Mouse (Mus musculus): ENCODE data around the gene Hivep3. TPM values are rescaled to one million over a fixed set of nuclear protein-coding genes. Genes with fewer than 3 reads are reported as not detected.

Hivep3 gene
- total and polyA plus RNA-seq, 3 experiments, result not detected

DNA sequence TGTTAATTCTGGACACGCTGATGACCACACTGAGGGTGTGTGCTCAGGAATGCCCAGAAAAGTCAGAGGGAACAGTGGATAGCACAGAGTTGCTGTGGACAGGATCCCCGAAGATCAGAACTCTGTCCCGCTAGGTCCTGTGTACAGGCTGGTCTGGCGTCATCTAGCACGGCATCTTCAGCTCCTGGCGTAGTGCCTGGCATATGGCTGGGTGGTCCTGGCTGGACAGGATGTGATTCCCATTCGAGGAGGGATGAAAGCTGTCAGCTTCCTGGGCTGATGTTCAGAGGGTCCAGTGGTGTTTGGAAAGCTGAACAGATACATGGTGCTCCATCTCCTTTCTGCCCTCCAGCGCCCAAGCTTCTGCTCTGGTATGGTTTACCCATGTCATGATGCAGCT lies 29.6 kb upstream of the Hivep3 start:
- no peak overlapping the region for H3K4me3 ChIP-seq (ENCODE audit: control insufficient read depth in 1 of 2, insufficient read depth in 1 of 2, low read depth in 2 of 2, low read length in 2 of 2)
- no peak overlapping the region for H3K9ac ChIP-seq (ENCODE audit: control insufficient read depth, low read depth, low read length, poor library complexity, severe bottlenecking)
- TF ChIP-seq CHD2 (IDR thresholded peaks at IDR 0.05; ENCODE audit: low read length) (no peak), CHD1 (IDR thresholded peaks at IDR 0.05; ENCODE audit: low read depth, low read length) (no peak), USF2 (IDR thresholded peaks at IDR 0.05; ENCODE audit: borderline replicate concordance in 1 of 2, insufficient read depth in 1 of 2, low read depth in 1 of 2, low read length in 2 of 2) (no peak), E2F4 (IDR thresholded peaks at IDR 0.05; ENCODE audit: borderline replicate concordance, low read depth, low read length) (no peak), JUND (IDR thresholded peaks at IDR 0.05; ENCODE audit: low read depth, low read length) (no peak), SIN3A (IDR thresholded peaks at IDR 0.05; ENCODE audit: low read length) (no peak), CTCF (IDR thresholded peaks at IDR 0.05 in 2 of 3, conservative IDR thresholded peaks at IDR 0.05 in 1 of 3; ENCODE audit: control insufficient read depth in 1 of 3, insufficient read depth in 1 of 3, low read depth in 2 of 3, low read length in 3 of 3, poor library complexity in 1 of 3, severe bottlenecking in 1 of 3) (no peak), ELF1 (IDR thresholded peaks at IDR 0.05; ENCODE audit: low read depth, low read length) (no peak), GABPA (IDR thresholded peaks at IDR 0.05; ENCODE audit: low read depth, low read length) (no peak), BHLHE40 (IDR thresholded peaks at IDR 0.05; ENCODE audit: borderline replicate concordance, low read depth, low read length) (no peak), TCF12 (IDR thresholded peaks at IDR 0.05; ENCODE audit: low read depth, low read length) (no peak), KAT2A (conservative IDR thresholded peaks at IDR 0.05; ENCODE audit: low read depth, low read length) (no peak), HCFC1 (IDR thresholded peaks at IDR 0.05; ENCODE audit: low read depth, low read length) (no peak), MAX (IDR thresholded peaks at IDR 0.05; ENCODE audit: low read length) (no peak), UBTF (IDR thresholded peaks at IDR 0.05; ENCODE audit: borderline replicate concordance, insufficient read depth, low read depth, low read length) (no peak)
- H3K36me3 ChIP-seq (ENCODE audit: control insufficient read depth in 1 of 2, insufficient read depth in 2 of 2, low read length in 2 of 2), result no peaks in the 10 kb centered on the region
- H3K27ac ChIP-seq (ENCODE audit: control insufficient read depth, low read depth, low read length), result no peak overlapping the region
- H3K27me3 ChIP-seq (ENCODE audit: control insufficient read depth in 1 of 2, insufficient read depth in 2 of 2, low read length in 2 of 2), result no peaks in the 10 kb centered on the region
- no peaks in the 10 kb centered on the region for H3K79me2 ChIP-seq (ENCODE audit: control insufficient read depth, insufficient read depth, low read length, poor library complexity)
- no peaks in the 10 kb centered on the region for H3K4me1 ChIP-seq (ENCODE audit: control insufficient read depth in 1 of 2, insufficient read depth in 2 of 2, low read length in 2 of 2)
- no peaks in the 10 kb centered on the region for H3K9me3 ChIP-seq (replicated peaks; ENCODE audit: insufficient read depth, low read length)
- DNase-seq (ENCODE audit: low read depth, low spot score), result no peak

DNA sequence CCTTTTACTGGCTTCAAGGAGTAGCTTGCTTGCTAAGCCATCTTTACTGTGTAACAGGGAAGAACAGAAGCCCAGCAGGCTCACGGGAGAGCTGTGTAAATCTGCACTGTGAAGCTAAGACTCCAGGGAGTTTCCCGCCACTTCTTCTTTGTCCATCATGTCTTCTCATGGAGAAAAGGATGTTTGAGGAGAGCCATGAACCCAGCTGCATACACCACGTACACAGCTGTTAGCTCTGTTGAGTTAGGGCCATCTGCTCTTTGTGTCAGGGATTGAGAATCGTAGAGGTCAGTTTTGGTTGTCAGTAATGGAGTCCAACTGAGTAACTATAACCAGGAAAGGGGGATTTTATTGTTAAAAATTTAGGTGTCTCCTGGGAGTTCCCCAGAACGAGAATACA lies 26.3 kb upstream of the Hivep3 start:
- H3K9me3 ChIP-seq (replicated peaks; ENCODE audit: insufficient read depth, low read length), result no peaks in the 10 kb centered on the region
- no peak for DNase-seq (ENCODE audit: low read depth, low spot score)
- H3K36me3 ChIP-seq (ENCODE audit: control insufficient read depth in 1 of 2, insufficient read depth in 2 of 2, low read length in 2 of 2), result no peaks in the 10 kb centered on the region

More for the DNA sequence above, 26.3 kb upstream of the Hivep3 start:
- Histone ChIP-seq H3K4me3 (ENCODE audit: control insufficient read depth in 1 of 2, insufficient read depth in 1 of 2, low read depth in 2 of 2, low read length in 2 of 2) (no peak overlapping the region), H3K27me3 (ENCODE audit: control insufficient read depth in 1 of 2, insufficient read depth in 2 of 2, low read length in 2 of 2) (no peaks in the 10 kb centered on the region), H3K79me2 (ENCODE audit: control insufficient read depth, insufficient read depth, low read length, poor library complexity) (no peaks in the 10 kb centered on the region), H3K27ac (ENCODE audit: control insufficient read depth, low read depth, low read length) (no peak overlapping the region), H3K9ac (ENCODE audit: control insufficient read depth, low read depth, low read length, poor library complexity, severe bottlenecking) (no peak overlapping the region), H3K4me1 (ENCODE audit: control insufficient read depth in 1 of 2, insufficient read depth in 2 of 2, low read length in 2 of 2) (no peaks in the 10 kb centered on the region)
- TF ChIP-seq CHD1 (IDR thresholded peaks at IDR 0.05; ENCODE audit: low read depth, low read length) (no peak), KAT2A (conservative IDR thresholded peaks at IDR 0.05; ENCODE audit: low read depth, low read length) (no peak), POLR2A (IDR thresholded peaks at IDR 0.05; ENCODE audit: control insufficient read depth in 1 of 2, insufficient read depth in 1 of 2, low read depth in 1 of 2, low read length in 2 of 2, poor library complexity in 1 of 2) (no peak), CTCF (IDR thresholded peaks at IDR 0.05 in 2 of 3, conservative IDR thresholded peaks at IDR 0.05 in 1 of 3; ENCODE audit: control insufficient read depth in 1 of 3, insufficient read depth in 1 of 3, low read depth in 2 of 3, low read length in 3 of 3, poor library complexity in 1 of 3, severe bottlenecking in 1 of 3) (no peak)

Measured in MEL (cell line).